Mouse (Mus musculus): ENCODE measurements around the gene Ermap. TPM values are rescaled to one million over a fixed set of nuclear protein-coding genes. Genes with fewer than 3 reads are reported as not detected.

Gene Ermap
- polyA plus RNA-seq (2014; fragmentation: Nextera tagmentation; extraction: Ambion mirVana): 9.9 and 11.1 TPM in 2 replicates

- no peaks in the 10 kb centered on the region for H3K4me1 ChIP-seq (replicated peaks; ENCODE audit: control insufficient read depth, insufficient read depth, low read length)
- WGBS: 69% methylated on average over 6 of the region's 6 CpGs
- H3K27me3 ChIP-seq (ENCODE audit: control insufficient read depth, insufficient read depth, low read length): peaks cover 2% of the 10 kb centered on the region; the same call in 1 of the 2 replicates
- H3K4me3 ChIP-seq (ENCODE audit: low read depth, low read length): no peak within 1 kb of the TSS
- H3K36me3 ChIP-seq (ENCODE audit: control insufficient read depth, insufficient read depth, low read length): no peaks in the 10 kb centered on the region
- ATAC-seq (ENCODE audit: low FRiP score) (no peak), DNase-seq (ENCODE audit: low spot score) (no peak)
- H3K27ac ChIP-seq (ENCODE audit: low read depth, low read length): no peak within 1 kb of the TSS
- H3K4me2 ChIP-seq (replicated peaks; ENCODE audit: low read depth, low read length): no peak within 1 kb of the TSS
- H3K9me3 ChIP-seq (ENCODE audit: control insufficient read depth, low read length): no peaks in the 10 kb centered on the region
- no peak within 1 kb of the TSS for H3K9ac ChIP-seq (ENCODE audit: low read depth, low read length)
Measured at GRCm38 (mm10) chr4:119189864-119190263, at the start of gene Ermap. TSS of gene Ermap (minus strand) at chr4:119190011.

GRCm38 (mm10) chr4:119239181-119239682 lies 49.4 kb upstream of the Ermap start:
- WGBS: 51% methylated on average over 12 of the region's 12 CpGs
- no peaks in the 10 kb centered on the region for H3K27me3 ChIP-seq (ENCODE audit: control insufficient read depth, insufficient read depth, low read length)
- H3K4me3 ChIP-seq (ENCODE audit: low read depth, low read length): no peak overlapping the region
- DNase-seq (ENCODE audit: low spot score) (peak; percentile 78), ATAC-seq (ENCODE audit: low FRiP score) (peak; percentile 70)
- no peak overlapping the region for H3K4me2 ChIP-seq (replicated peaks; ENCODE audit: low read depth, low read length)
- H3K4me1 ChIP-seq (replicated peaks; ENCODE audit: control insufficient read depth, insufficient read depth, low read length): no peaks in the 10 kb centered on the region
- no peaks in the 10 kb centered on the region for H3K9me3 ChIP-seq (ENCODE audit: control insufficient read depth, low read length)
- H3K36me3 ChIP-seq (ENCODE audit: control insufficient read depth, insufficient read depth, low read length): no peaks in the 10 kb centered on the region
- H3K9ac ChIP-seq (ENCODE audit: low read depth, low read length): 0 out of 2 replicates have a peak overlapping the region, but pooled peaks have one; percentile 4
- 0 out of 2 replicates have a peak overlapping the region, but pooled peaks have one; percentile 54 for H3K27ac ChIP-seq (ENCODE audit: low read depth, low read length)

- Histone ChIP-seq H3K9ac (ENCODE audit: low read depth, low read length) (no peak overlapping the region), H3K9me3 (ENCODE audit: control insufficient read depth, low read length) (no peaks in the 10 kb centered on the region), H3K27ac (ENCODE audit: low read depth, low read length) (no peak overlapping the region), H3K27me3 (ENCODE audit: control insufficient read depth, insufficient read depth, low read length) (no peaks in the 10 kb centered on the region), H3K4me3 (ENCODE audit: low read depth, low read length) (no peak overlapping the region), H3K4me1 (replicated peaks; ENCODE audit: control insufficient read depth, insufficient read depth, low read length) (no peaks in the 10 kb centered on the region), H3K36me3 (ENCODE audit: control insufficient read depth, insufficient read depth, low read length) (no peaks in the 10 kb centered on the region), H3K4me2 (replicated peaks; ENCODE audit: low read depth, low read length) (no peak overlapping the region)
- ATAC-seq (ENCODE audit: low FRiP score) (no peak), DNase-seq (ENCODE audit: low spot score) (no peak)
- WGBS: 79% methylated on average over 3 of the region's 3 CpGs
Measured at GRCm38 (mm10) chr4:119238661-119239060, 48.9 kb upstream of the Ermap start.

GRCm38 (mm10) chr4:119234348-119234747 lies 44.5 kb upstream of the Ermap start:
- Histone ChIP-seq H3K36me3 (ENCODE audit: control insufficient read depth, insufficient read depth, low read length) (no peaks in the 10 kb centered on the region), H3K4me2 (replicated peaks; ENCODE audit: low read depth, low read length) (no peak overlapping the region), H3K9ac (ENCODE audit: low read depth, low read length) (no peak overlapping the region), H3K9me3 (ENCODE audit: control insufficient read depth, low read length) (no peaks in the 10 kb centered on the region), H3K4me1 (replicated peaks; ENCODE audit: control insufficient read depth, insufficient read depth, low read length) (0 out of 2 replicates have a peak, but pooled peaks cover 2% of the 10 kb centered on the region), H3K4me3 (ENCODE audit: low read depth, low read length) (no peak overlapping the region; the same call in 1 of the 2 replicates), H3K27me3 (ENCODE audit: control insufficient read depth, insufficient read depth, low read length) (no peaks in the 10 kb centered on the region), H3K27ac (ENCODE audit: low read depth, low read length) (no peak overlapping the region)
- 78% methylated on average over 3 of the region's 3 CpGs for WGBS
- ATAC-seq (ENCODE audit: low FRiP score) (no peak), DNase-seq (ENCODE audit: low spot score) (no peak)

- H3K9ac ChIP-seq (ENCODE audit: low read depth, low read length): peak overlapping the region; percentile 69
- DNase-seq (ENCODE audit: low spot score): peak; percentile 68
- H3K36me3 ChIP-seq (ENCODE audit: control insufficient read depth, insufficient read depth, low read length): no peaks in the 10 kb centered on the region
- H3K4me2 ChIP-seq (replicated peaks; ENCODE audit: low read depth, low read length): peak overlapping the region; percentile 95
- no peak overlapping the region for H3K27ac ChIP-seq (ENCODE audit: low read depth, low read length)
- peak; percentile 57 for ATAC-seq (ENCODE audit: low FRiP score)
- under 1% methylated on average over 36 of the region's 36 CpGs for WGBS
- 0 out of 2 replicates have a peak, but pooled peaks cover 2% of the 10 kb centered on the region for H3K4me1 ChIP-seq (replicated peaks; ENCODE audit: control insufficient read depth, insufficient read depth, low read length)
- no peaks in the 10 kb centered on the region for H3K27me3 ChIP-seq (ENCODE audit: control insufficient read depth, insufficient read depth, low read length)
- H3K9me3 ChIP-seq (ENCODE audit: control insufficient read depth, low read length): no peaks in the 10 kb centered on the region
- H3K4me3 ChIP-seq (ENCODE audit: low read depth, low read length): peak overlapping the region; percentile 86
Measured at GRCm38 (mm10) chr4:119233256-119233901, 43.6 kb upstream of the Ermap start.

GRCm38 (mm10) chr4:119232410-119233255 lies 42.8 kb upstream of the Ermap start, which contains the start of the genes AU022252 and P3h1:
TSS of gene AU022252 (minus strand) at chr4:119232712.
TSS of gene P3h1 (plus strand) at chr4:119232915.
- DNase-seq (ENCODE audit: low spot score) (peak; percentile 100), ATAC-seq (ENCODE audit: low FRiP score) (peak; percentile 97)
- WGBS: under 1% methylated on average over 60 of the region's 71 CpGs
- H3K9ac ChIP-seq (ENCODE audit: low read depth, low read length): peak within 1 kb of the TSS; percentile 86
- peak within 1 kb of the TSS; percentile 86 for H3K4me3 ChIP-seq (ENCODE audit: low read depth, low read length)
- no peaks in the 10 kb centered on the region for H3K9me3 ChIP-seq (ENCODE audit: control insufficient read depth, low read length)
- H3K27ac ChIP-seq (ENCODE audit: low read depth, low read length): no peak within 1 kb of the TSS
- H3K27me3 ChIP-seq (ENCODE audit: control insufficient read depth, insufficient read depth, low read length): no peaks in the 10 kb centered on the region
- H3K4me1 ChIP-seq (replicated peaks; ENCODE audit: control insufficient read depth, insufficient read depth, low read length): 0 out of 2 replicates have a peak, but pooled peaks cover 2% of the 10 kb centered on the region
- peak within 1 kb of the TSS; percentile 95 for H3K4me2 ChIP-seq (replicated peaks; ENCODE audit: low read depth, low read length)
- H3K36me3 ChIP-seq (ENCODE audit: control insufficient read depth, insufficient read depth, low read length): no peaks in the 10 kb centered on the region

GRCm38 (mm10) chr4:119226751-119227150 lies 36.9 kb upstream of the Ermap start:
- H3K4me3 ChIP-seq (ENCODE audit: low read depth, low read length): no peak overlapping the region
- no peak overlapping the region for H3K4me2 ChIP-seq (replicated peaks; ENCODE audit: low read depth, low read length)
- 0 out of 2 replicates have a peak, but pooled peaks cover 10% of the 10 kb centered on the region for H3K36me3 ChIP-seq (ENCODE audit: control insufficient read depth, insufficient read depth, low read length)
- no peaks in the 10 kb centered on the region for H3K27me3 ChIP-seq (ENCODE audit: control insufficient read depth, insufficient read depth, low read length)
- H3K27ac ChIP-seq (ENCODE audit: low read depth, low read length): no peak overlapping the region
- H3K9ac ChIP-seq (ENCODE audit: low read depth, low read length): no peak overlapping the region
- no peak for ATAC-seq (ENCODE audit: low FRiP score)
- no peak for DNase-seq (ENCODE audit: low spot score)
- H3K9me3 ChIP-seq (ENCODE audit: control insufficient read depth, low read length): no peaks in the 10 kb centered on the region
- H3K4me1 ChIP-seq (replicated peaks; ENCODE audit: control insufficient read depth, insufficient read depth, low read length): no peaks in the 10 kb centered on the region
- WGBS: 94% methylated on average over 11 of the region's 11 CpGs

GRCm38 (mm10) chr4:119225719-119226118 lies 35.9 kb upstream of the Ermap start:
- DNase-seq (ENCODE audit: low spot score) (no peak), ATAC-seq (ENCODE audit: low FRiP score) (no peak)
- Histone ChIP-seq H3K4me3 (ENCODE audit: low read depth, low read length) (no peak overlapping the region), H3K27me3 (ENCODE audit: control insufficient read depth, insufficient read depth, low read length) (no peaks in the 10 kb centered on the region), H3K9me3 (ENCODE audit: control insufficient read depth, low read length) (no peaks in the 10 kb centered on the region), H3K9ac (ENCODE audit: low read depth, low read length) (no peak overlapping the region), H3K27ac (ENCODE audit: low read depth, low read length) (no peak overlapping the region), H3K36me3 (ENCODE audit: control insufficient read depth, insufficient read depth, low read length) (0 out of 2 replicates have a peak, but pooled peaks cover 10% of the 10 kb centered on the region), H3K4me2 (replicated peaks; ENCODE audit: low read depth, low read length) (no peak overlapping the region), H3K4me1 (replicated peaks; ENCODE audit: control insufficient read depth, insufficient read depth, low read length) (no peaks in the 10 kb centered on the region)
- WGBS: 92% methylated on average over 9 of the region's 9 CpGs

Data from hindbrain, embryonic 11.5 days (tissue).